Mouse (Mus musculus): ENCODE results near the gene Nsun5. TPM values are rescaled to one million over a fixed set of nuclear protein-coding genes. Genes with fewer than 3 reads are reported as not detected.

The Nsun5 gene
- total RNA-seq, 2 experiments from 2014 or later = 20.4 to 25.0 TPM

DNA sequence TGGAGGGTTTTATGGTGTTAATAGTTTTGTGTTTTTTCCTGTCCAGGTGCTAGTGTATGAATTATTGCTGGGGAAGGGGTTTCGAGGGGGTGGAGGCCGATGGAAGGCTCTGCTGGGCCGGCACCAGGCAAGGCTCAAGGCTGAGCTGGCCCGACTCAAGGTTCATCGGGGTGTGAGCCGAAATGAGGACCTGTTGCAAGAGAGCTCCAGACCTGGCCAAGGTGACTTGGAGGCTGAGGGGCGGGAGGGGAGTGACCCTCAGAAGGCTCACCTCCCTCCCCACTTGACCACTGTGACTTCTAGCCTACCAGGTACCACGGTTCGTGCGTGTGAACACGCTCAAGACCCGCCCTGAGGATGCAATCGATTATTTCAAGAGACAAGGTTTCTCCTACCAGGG, 1.4 kb downstream of the Nsun5 start:
- DNase-seq (ENCODE audit: low spot score in 2 of 2) = no peak

GRCm38 (mm10) chr5:135373601-135374000, 3.8 kb downstream of the Nsun5 start:
- no peak for DNase-seq (ENCODE audit: low spot score in 2 of 2)

GRCm38 (mm10) chr5:135375167-135375566, 5.4 kb downstream of the Nsun5 start:
- no peak for DNase-seq (ENCODE audit: low spot score in 2 of 2)

- no peak for DNase-seq (ENCODE audit: low spot score in 2 of 2)
These were observed 6.6 kb downstream of the Nsun5 start for GRCm38 (mm10) chr5:135376341-135376740.

DNA sequence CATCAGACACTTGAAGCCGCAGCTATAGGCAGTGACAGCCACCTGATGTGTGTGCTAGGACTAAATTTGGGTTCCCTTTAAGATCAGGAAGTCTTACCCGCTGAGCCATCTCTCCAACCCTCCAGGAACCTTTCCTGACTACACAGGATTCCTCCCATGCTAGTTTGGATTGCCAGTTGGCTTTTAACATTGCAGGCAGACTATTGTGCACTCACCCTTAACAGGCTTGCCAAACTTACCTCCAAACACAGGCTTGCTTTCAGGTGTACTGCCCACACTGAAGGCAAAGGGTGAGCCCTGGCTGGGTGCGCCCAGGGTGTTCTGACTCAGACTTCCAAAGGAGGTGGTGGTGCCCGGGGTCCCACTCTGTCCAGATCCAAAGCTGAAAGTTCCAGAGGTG, 10.9 kb downstream of the Nsun5 start:
- DNase-seq (ENCODE audit: low spot score in 2 of 2) = no peak

- DNase-seq (ENCODE audit: low spot score in 2 of 2) = no peak
These were observed 11.7 kb downstream of the Nsun5 start for GRCm38 (mm10) chr5:135381356-135381925.

- DNase-seq (ENCODE audit: low spot score in 2 of 2) = no peak
These were observed 13.0 kb downstream of the Nsun5 start for GRCm38 (mm10) chr5:135382746-135383145.

DNA sequence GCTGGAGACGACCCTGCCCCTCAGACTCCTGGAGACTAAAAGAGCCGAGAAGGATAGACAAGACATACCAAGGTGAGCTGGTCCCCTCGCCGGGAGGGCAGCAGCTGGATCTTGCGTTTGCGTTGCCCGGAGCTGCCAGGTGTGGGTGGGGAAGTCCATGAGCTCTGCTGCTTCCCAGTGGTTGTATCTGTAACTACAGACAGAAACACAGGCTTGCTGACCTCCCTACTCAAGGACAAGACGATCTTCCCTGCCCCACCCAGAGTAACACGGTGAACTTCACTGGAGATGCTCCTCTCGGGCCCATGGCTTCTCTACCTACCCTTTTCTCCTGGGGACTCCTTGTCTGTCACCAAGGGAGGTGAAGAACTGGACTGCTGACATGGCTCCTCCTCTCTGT, 14.0 kb downstream of the Nsun5 start:
- DNase-seq (ENCODE audit: low spot score in 2 of 2) = no peak

GRCm38 (mm10) chr5:135394004-135394823, 24.5 kb downstream of the Nsun5 start, which contains the start of gene Pom121:
Pom121 (minus strand) TSS chr5:135394546.
- DNase-seq (ENCODE audit: low spot score in 2 of 2) = peak; percentile 76 to 84

GRCm38 (mm10) chr5:135395826-135396225, 26.1 kb downstream of the Nsun5 start:
- DNase-seq (ENCODE audit: low spot score in 2 of 2) = peak; percentile 36 to 52

DNA sequence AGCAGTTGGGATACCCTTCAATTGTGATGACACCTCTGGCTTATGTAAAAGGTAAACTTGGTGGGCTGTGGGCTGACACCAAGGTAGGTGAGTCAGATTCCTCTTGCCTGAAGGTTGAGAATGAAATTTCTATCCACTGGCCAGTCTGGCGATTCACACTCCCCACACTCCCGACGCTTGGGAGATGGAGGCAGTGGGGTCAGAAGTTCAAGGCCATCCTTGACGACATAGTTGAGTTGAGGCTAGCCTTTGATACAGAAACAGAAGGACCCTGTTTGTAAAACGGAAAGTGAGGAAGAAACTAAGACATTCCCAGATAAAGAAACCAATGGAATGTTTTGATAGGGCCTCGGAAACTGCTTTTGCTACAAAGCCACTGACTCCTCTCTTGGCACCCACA, 29.6 kb downstream of the Nsun5 start:
- no peak for DNase-seq (ENCODE audit: low spot score in 2 of 2)

GRCm38 (mm10) chr5:135400244-135400643, 30.5 kb downstream of the Nsun5 start:
- peak; percentile 81 to 90 for DNase-seq (ENCODE audit: low spot score in 2 of 2)

DNA sequence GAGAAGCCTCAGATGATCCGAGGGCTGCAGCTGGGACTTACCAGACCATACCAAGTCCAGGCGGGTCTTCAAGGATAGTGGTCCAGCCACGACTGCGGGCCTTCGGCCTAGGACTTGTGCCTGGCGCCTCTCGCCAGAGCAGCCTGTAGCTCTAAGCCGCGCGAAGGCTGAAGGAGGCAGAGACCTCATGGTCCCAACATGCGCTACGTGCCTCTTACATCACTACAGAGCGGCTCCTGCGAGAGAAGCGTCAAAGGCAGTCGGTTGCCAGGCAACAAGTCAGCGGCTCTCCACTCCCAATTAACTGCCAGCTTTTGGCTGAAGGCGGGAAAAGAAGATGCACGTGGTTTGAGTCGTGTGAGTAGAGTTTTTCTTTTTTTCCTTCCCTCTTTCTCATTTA, 34.9 kb downstream of the Nsun5 start:
- peak; percentile 65 to 71 for DNase-seq (ENCODE audit: low spot score in 2 of 2)

DNA sequence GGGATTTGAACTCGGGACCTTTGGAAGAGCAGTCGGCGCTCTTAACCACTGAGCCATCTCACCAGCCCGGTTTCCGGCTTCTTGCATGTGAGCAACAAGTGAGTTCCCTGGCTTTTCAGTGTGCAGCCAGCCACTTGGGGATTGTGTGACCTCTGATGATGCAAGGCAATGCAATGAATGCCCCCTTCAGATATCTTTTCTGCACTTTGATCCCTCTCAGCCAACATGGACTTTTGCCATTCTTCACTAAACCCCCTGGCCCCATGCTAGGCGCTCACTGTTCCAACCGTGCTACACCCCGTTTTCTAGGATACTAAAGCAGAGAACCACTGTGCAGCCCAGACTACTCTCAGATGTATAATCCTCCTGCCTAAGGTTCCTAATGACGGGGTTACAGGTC, 35.7 kb downstream of the Nsun5 start:
- DNase-seq (ENCODE audit: low spot score in 2 of 2) = no peak

GRCm38 (mm10) chr5:135408114-135408513, 38.4 kb downstream of the Nsun5 start:
- no peak for DNase-seq (ENCODE audit: low spot score in 2 of 2)

GRCm38 (mm10) chr5:135410266-135410665, 40.5 kb downstream of the Nsun5 start:
- DNase-seq (ENCODE audit: low spot score in 2 of 2) = no peak

Small RNA genes lying within 50 kb of the gene (microRNA-seq; reads per million reads assigned to microRNA genes)
- 0.75 to 0.85 reads per million in 2 experiments for gene Mir7033

Other genes with a start within 250 kb of the Nsun5 start
- gene Tbl2, start 220.3 kb upstream of the Nsun5 start, total RNA-seq (2021) = 10 to 100 TPM; 24.9 to 26.9 TPM
- 10 to 100 TPM; 56.0 to 57.9 TPM for gene Bcl7b, start 201.7 kb upstream of the Nsun5 start, total RNA-seq (2021)
- gene Baz1b, start 182.7 kb upstream of the Nsun5 start, total RNA-seq (2021) = 10 to 100 TPM; 78.1 to 79.2 TPM
- gene Fzd9, start 118.7 kb upstream of the Nsun5 start, total RNA-seq (2021) = 1 to 10 TPM; 5.4 to 6.0 TPM
- gene Fkbp6, start 19.9 kb upstream of the Nsun5 start, total RNA-seq (2021) = not detected
- not detected for gene Trim50, start 16.7 kb upstream of the Nsun5 start, total RNA-seq (2021)
- gene Pom121, start 24.6 kb downstream of the Nsun5 start, total RNA-seq (2021) = 10 to 100 TPM; 49.2 to 51.6 TPM
- 10 to 100 TPM; 38.6 to 45.8 TPM for gene Hip1, start 175.2 kb downstream of the Nsun5 start, total RNA-seq (2021)
- gene Ccl26, start 193.6 kb downstream of the Nsun5 start, total RNA-seq (2021) = not detected
- gene Ccl24, start 203.1 kb downstream of the Nsun5 start, total RNA-seq (2021) = under 1 TPM in 1 of 2 experiments, not detected in 1; 0.42 TPM